Mouse (Mus musculus) testis, adult 2 months (tissue): ENCODE results near the gene Stard7. TPM values are rescaled to one million over a fixed set of nuclear protein-coding genes. Genes with fewer than 3 reads are reported as not detected.

Experiments used
- H3K27ac ChIP-seq: fragments of 200-500 bp; 2 replicates; pipeline ENCODE4 v1.5.1; 2012; ENCODE audit warnings: low read depth, low read length; ENCODE audit not compliant: control insufficient read depth, insufficient read depth
- H3K27me3 ChIP-seq: fragments of 200-500 bp; 2 replicates; pipeline ENCODE4 v1.6.1; 2012; ENCODE audit warnings: mild to moderate bottlenecking, low read length, moderate library complexity; ENCODE audit not compliant: control insufficient read depth, insufficient read depth
- H3K36me3 ChIP-seq: fragments of 200-500 bp; 2 replicates; pipeline ENCODE4 v1.6.1; 2012; ENCODE audit warnings: mild to moderate bottlenecking, low read length; ENCODE audit not compliant: control insufficient read depth, insufficient read depth
- H3K4me1 ChIP-seq: fragments of 200-500 bp; 2 replicates; pipeline ENCODE4 v1.6.1; 2012; ENCODE audit warnings: low read length; ENCODE audit not compliant: control insufficient read depth, insufficient read depth
- H3K4me3 ChIP-seq: fragments of 200-500 bp; 2 replicates; pipeline ENCODE4 v1.5.1; 2012; ENCODE audit warnings: low read depth, mild to moderate bottlenecking, low read length, moderate library complexity, mixed read lengths; ENCODE audit not compliant: control insufficient read depth
- CTCF ChIP-seq: fragments of 200-500 bp; IDR thresholded peaks from 2 replicates; pipeline ENCODE4 v1.5.1; 2012; ENCODE audit warnings: low read depth, mild to moderate bottlenecking, inconsistent platforms, low read length, moderate library complexity; ENCODE audit not compliant: control insufficient read depth, insufficient read depth, insufficient replicate concordance
- POLR2A ChIP-seq: fragments of 200-500 bp; IDR thresholded peaks from 2 replicates; pipeline ENCODE4 v1.6.1; 2012; ENCODE audit warnings: low read depth, mild to moderate bottlenecking, inconsistent platforms, low read length, moderate library complexity; ENCODE audit not compliant: control insufficient read depth
- polyA plus RNA-seq: library from polyadenylated mRNA; depleted of rRNA; stranded (reverse); fragments of >200 nt; gene quantifications from 2 replicates; pipeline ENCODE4 v1.2.3, GENCODE M21; 2012

Gene Stard7
- polyA plus RNA-seq, 1 experiment = 18.3 TPM

DNA sequence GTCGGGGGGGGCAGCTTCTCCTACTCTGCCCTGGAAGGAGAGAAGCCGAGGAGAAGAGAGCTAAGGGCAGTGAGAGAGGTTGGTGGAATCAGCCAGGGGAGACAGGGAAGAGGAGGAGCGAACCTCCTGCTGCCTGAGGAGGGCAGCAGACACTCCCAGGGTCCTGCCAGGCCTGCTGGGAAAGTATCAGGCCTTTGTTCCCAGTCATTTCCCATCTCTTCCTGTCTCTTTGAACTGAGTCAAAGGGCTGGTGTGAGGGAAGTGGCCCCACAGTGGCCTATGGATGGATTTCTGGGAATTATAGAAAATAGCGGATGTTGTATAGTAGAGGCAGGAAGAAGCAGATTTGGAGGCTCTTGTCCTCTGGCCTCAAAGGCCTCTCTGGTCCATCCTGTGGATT is 43.9 kb downstream of the Stard7 start:
- Histone ChIP-seq H3K27me3 (no peaks in the 10 kb centered on the region), H3K27ac (no peak overlapping the region), H3K4me1 (no peaks in the 10 kb centered on the region)

DNA sequence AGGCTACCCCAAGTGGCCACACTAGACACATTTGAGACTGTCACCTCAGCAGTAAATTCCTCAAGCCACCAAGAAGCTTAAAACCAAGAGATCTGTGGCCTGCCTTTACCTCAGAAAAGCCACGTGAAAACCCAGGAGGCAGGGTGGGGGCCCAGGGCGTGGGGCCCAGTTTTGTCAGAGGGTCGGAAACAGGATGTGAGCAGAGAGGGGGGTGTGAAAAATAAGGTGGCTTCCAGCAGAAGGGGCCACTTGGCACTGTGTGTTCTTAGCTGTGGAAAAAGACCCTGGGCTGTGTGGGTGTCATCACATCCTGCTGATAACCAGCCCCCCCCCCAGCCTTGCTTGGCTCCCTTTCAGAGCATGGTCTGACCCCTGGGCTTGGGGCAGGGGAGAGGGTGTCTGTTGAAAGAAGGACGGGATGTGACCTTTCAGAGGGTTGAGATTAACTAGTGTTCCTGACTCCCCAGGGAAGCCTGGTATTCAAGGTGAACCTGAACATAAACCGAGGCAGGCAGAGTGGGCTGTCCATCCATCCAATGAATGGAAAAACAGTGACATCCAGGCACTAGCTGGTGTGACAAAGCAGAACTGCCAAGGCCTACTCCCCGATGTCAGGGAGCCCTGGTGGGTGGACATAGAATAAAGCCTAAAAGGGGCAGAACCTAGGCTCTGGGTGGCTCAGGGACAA is 44.6 kb downstream of the Stard7 start:
- H3K4me1 ChIP-seq = no peaks in the 10 kb centered on the region
- H3K27me3 ChIP-seq = no peaks in the 10 kb centered on the region
- TF ChIP-seq POLR2A (no peak), CTCF (no peak)
- H3K4me3 ChIP-seq = no peak overlapping the region
- no peaks in the 10 kb centered on the region for H3K36me3 ChIP-seq
- H3K27ac ChIP-seq = no peak overlapping the region

More for the DNA sequence above, 43.9 kb downstream of the Stard7 start:
- TF ChIP-seq CTCF (no peak), POLR2A (no peak)
- Histone ChIP-seq H3K4me3 (no peak overlapping the region), H3K36me3 (no peaks in the 10 kb centered on the region)

DNA sequence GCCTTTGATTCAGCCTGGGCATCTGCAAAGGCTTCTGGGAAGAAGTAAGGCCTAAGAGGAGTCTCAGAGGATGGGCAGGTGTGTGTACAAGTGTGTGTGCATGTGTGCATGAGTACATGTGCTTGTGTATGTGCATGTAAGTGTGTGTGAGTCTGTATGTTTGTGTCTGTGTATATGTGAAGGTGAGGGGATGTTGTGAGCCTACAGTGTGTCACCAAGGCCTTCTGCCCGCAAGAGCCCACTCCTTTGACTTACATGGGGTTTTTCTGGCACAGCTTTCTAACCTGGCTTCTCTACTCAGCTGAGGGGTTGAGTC is 45.1 kb downstream of the Stard7 start:
- TF ChIP-seq CTCF = no peak
- no peaks in the 10 kb centered on the region for H3K27me3 ChIP-seq
- H3K36me3 ChIP-seq = no peaks in the 10 kb centered on the region

DNA sequence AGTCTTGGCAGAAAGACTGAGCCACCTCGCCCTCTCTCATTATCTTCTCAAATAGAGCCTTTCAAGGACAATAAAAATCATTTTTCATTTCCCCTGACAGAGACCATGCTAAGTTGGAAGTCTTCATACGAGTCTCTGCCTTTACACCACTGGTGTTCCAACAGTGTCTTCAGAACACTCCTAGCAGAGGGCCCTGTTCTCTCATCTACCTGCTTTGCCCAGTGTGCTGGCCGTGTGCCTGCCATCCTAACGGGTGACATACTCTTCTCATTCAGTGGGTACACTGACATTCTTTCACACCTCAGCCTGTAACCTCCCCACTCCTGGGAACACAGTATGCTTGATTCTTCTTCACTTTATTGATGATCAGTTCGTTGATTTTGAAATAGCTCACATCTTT is 46.4 kb downstream of the Stard7 start:
- H3K4me3 ChIP-seq = no peak overlapping the region

More for the DNA sequence above, 45.1 kb downstream of the Stard7 start:
- Histone ChIP-seq H3K4me3 (no peak overlapping the region), H3K4me1 (no peaks in the 10 kb centered on the region), H3K27ac (no peak overlapping the region)

DNA sequence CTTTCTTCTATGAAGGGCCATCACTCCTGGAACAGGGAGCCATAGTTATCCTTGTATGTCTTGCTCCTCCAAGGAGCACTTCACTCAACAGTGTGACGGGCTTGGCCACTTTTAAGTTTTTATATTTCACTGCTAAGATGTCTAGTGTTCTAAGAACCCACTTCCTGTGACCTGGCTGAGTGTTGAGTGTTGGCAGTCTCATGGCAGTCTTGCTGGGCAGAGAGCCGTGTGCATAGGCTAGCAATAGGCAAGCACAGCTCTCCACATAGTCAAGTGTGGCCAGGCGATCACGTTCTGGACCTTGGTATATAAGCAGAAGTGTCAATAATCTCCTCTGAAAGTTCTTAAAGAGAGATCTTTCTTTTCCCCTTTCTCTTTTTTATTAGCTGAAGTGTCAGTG is 48.1 kb downstream of the Stard7 start:
- no peak for TF ChIP-seq POLR2A
- Histone ChIP-seq H3K4me1 (no peaks in the 10 kb centered on the region), H3K27ac (no peak overlapping the region), H3K27me3 (no peaks in the 10 kb centered on the region), H3K36me3 (no peaks in the 10 kb centered on the region), H3K4me3 (no peak overlapping the region)

More for the DNA sequence above, 46.4 kb downstream of the Stard7 start:
- H3K27me3 ChIP-seq = no peaks in the 10 kb centered on the region
- no peaks in the 10 kb centered on the region for H3K36me3 ChIP-seq
- no peak overlapping the region for H3K27ac ChIP-seq
- TF ChIP-seq POLR2A (no peak), CTCF (no peak)
- H3K4me1 ChIP-seq = no peaks in the 10 kb centered on the region

DNA sequence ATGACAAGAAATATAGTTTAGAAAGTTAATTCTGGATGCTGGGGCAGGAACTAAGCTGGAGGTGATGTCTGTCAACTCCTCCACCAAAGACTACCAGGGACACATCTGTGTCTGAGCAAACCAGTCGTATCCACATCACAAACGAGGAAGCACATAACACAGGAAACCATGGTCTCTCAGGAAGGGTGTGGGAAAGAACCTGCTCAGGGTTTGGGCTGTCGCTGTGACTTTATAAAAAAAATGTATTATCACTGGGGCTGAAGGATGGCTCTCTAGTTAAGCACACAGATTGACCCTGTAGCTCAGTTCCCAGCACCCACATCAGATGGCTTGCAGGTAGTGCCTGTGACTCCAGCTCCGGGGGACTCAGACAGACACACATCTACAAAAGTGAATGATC is 49.1 kb downstream of the Stard7 start:
- no peaks in the 10 kb centered on the region for H3K36me3 ChIP-seq
- no peaks in the 10 kb centered on the region; the same call in 1 of the 2 replicates for H3K4me1 ChIP-seq
- H3K27ac ChIP-seq = no peak overlapping the region
- H3K27me3 ChIP-seq = no peaks in the 10 kb centered on the region
- TF ChIP-seq CTCF = no peak
- no peak for TF ChIP-seq POLR2A
- no peak overlapping the region for H3K4me3 ChIP-seq

DNA sequence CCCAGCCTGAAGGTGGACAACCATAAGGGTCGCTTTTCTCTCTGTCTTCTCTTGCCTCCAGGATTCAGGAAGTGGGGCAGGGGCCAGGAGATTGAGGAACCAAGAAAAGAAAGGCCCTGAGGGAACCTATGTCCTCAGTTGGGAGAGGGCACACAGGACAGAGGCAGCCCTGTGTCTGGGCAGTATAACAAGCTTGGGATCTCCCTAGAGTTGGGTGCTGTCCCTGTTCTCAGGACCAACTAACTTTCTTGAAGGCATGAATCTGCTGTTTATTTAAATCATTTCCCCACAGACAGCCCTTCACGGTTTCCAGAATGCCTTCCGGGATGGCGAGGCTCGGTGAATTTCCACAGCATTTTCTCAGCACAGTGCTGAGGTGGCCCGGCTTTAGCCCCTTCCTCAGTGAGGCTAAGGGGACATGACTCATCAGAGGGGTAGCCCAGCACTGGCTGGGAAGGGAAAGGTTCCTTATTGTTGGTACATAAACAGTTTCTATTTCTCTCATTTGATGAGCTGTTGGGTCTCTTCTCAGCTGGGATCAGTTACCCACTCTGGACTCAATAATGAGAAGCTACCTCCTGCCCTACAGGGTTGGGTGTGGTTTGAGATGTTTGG is 52.8 kb downstream of the Stard7 start:
- TF ChIP-seq CTCF (no peak), POLR2A (no peak)
- no peak overlapping the region for H3K27ac ChIP-seq
- H3K4me1 ChIP-seq = no peaks in the 10 kb centered on the region; the same call in 1 of the 2 replicates
- no peaks in the 10 kb centered on the region for H3K36me3 ChIP-seq
- no peaks in the 10 kb centered on the region for H3K27me3 ChIP-seq
- no peak overlapping the region for H3K4me3 ChIP-seq
